Mouse (Mus musculus): Measurements from ENCODE around the gene Icos. TPM values are rescaled to one million over a fixed set of nuclear protein-coding genes. Genes with fewer than 3 reads are reported as not detected.

Gene Icos
- polyA plus RNA-seq, 1 experiment from 2014 or later, result 0.06 TPM

DNA sequence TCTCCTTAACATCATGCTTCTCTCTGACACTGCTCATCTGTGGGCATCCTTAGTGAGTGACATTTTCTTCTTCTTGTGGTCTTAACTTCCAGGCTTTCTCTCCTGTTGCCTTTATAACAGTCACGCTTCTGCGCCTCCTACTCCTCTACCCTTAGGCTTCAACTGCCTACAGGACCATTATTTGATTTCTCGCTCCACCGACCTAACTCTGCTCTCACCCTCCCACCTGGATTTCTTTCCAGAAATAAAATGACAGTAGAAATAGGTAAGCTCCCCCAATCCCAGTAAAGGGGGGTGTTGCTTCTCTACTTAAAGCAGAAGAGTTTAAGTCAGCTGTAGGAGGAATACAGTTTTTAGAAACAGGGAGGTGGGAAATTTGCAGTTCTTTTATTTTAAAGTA is 62.7 kb downstream of the Icos start:
- no peak overlapping the region for H3K4me3 ChIP-seq (ENCODE audit: inconsistent target)
- H3K79me2 ChIP-seq (ENCODE audit: inconsistent target), result no peaks in the 10 kb centered on the region
- no peak overlapping the region for H3K27ac ChIP-seq
- 95% methylated on average over 4 of the region's 4 CpGs for WGBS (ENCODE audit: missing documents)
- H3K36me3 ChIP-seq (ENCODE audit: inconsistent target), result no peaks in the 10 kb centered on the region

DNA sequence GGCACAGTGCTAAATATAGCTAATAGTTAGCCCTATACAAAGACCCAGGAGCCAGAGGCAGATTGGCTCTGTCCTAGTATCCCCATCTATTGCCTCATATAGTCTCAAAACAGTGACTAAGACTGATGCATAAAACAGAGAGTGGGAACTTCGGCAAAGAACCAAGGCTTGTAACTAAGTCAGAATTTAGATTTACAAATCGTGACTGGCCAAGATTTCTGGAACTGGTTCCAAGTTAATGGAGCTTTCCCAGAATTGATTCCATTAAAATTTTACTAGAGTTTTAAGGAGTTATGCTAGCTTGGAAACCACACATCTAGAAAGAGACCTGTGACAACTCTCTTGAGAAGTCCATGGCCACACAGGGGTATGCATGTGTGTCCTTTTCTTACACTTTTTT is 65.1 kb downstream of the Icos start:
- Histone ChIP-seq H3K36me3 (ENCODE audit: inconsistent target) (no peaks in the 10 kb centered on the region), H3K4me3 (ENCODE audit: inconsistent target) (no peak overlapping the region), H3K79me2 (ENCODE audit: inconsistent target) (no peaks in the 10 kb centered on the region), H3K27ac (no peak overlapping the region)
- WGBS (ENCODE audit: missing documents), result 90% methylated on average over 2 of the region's 2 CpGs

DNA sequence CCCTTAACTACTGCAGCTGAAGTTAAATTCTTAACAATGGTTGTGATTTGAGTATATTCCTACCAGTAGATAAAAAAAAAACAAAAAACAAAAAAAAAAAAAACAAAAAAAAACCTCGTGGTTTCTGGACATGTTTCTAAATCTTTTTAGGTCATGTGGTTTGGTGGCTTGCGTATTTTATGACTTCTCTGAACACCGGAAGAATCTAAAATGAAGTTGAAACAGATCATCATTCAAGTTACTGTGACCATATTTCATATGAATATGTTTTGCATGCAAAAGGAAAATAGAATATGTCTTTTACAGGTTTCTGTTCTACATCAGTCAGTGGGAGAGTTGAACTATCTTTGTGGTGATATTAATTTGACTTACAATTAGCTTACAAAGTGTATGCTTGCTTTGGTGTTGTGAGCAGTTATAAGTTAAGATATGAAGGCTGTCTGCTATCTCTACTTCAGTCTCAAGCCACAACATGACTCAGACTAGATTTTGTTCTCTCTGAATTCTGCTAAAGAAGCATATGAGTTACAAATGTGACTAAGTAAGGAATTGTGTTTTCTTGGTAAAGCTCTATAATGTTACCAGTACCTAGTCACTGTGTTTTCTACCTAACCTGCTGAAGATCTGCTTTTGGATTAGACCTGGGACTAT is 68.5 kb downstream of the Icos start:
- H3K79me2 ChIP-seq (ENCODE audit: inconsistent target), result no peaks in the 10 kb centered on the region
- 31% methylated on average over 3 of the region's 3 CpGs for WGBS (ENCODE audit: missing documents)
- H3K36me3 ChIP-seq (ENCODE audit: inconsistent target), result no peaks in the 10 kb centered on the region
- H3K4me3 ChIP-seq (ENCODE audit: inconsistent target), result no peak overlapping the region
- H3K27ac ChIP-seq, result no peak overlapping the region

DNA sequence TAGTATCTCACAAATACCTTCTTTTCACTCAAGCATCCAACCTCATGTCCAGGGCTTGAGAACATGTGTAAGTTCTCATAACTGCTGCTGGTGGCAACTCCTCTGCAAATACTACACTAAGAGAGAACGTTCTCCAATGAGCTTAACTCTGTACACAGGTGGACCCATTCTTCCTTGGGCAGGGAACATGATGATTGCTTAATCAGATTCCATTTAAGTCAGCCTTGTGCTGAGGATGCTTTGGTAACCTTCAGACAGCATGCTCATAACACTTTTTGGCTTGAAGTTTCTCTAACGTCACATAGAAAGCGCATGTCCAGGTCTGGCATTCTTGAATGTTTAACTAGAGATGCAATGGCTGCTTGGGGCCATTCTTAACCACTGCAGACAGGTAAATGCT is 69.6 kb downstream of the Icos start:
- H3K36me3 ChIP-seq (ENCODE audit: inconsistent target), result no peaks in the 10 kb centered on the region
- no peaks in the 10 kb centered on the region for H3K79me2 ChIP-seq (ENCODE audit: inconsistent target)
- no peak overlapping the region for H3K4me3 ChIP-seq (ENCODE audit: inconsistent target)
- WGBS (ENCODE audit: missing documents), result 97% methylated on average over 3 of the region's 3 CpGs
- H3K27ac ChIP-seq, result no peak overlapping the region

Other genes starting within 250 kb of the Icos start
- gene Ctla4, start 90.9 kb upstream of the Icos start, polyA plus RNA-seq (2018), result not detected in 3 replicates